Mouse (Mus musculus) testis, adult 2 months (tissue): Measurements from ENCODE around the gene Nudt22.

ENCODE experiments used
- CTCF ChIP-seq: fragments of 200-500 bp; IDR thresholded peaks from 2 replicates; pipeline ENCODE4 v1.5.1; 2012; ENCODE audit warnings: low read depth, mild to moderate bottlenecking, inconsistent platforms, low read length, moderate library complexity; ENCODE audit not compliant: control insufficient read depth, insufficient read depth, insufficient replicate concordance
- POLR2A ChIP-seq: fragments of 200-500 bp; IDR thresholded peaks from 2 replicates; pipeline ENCODE4 v1.6.1; 2012; ENCODE audit warnings: low read depth, mild to moderate bottlenecking, inconsistent platforms, low read length, moderate library complexity; ENCODE audit not compliant: control insufficient read depth

DNA sequence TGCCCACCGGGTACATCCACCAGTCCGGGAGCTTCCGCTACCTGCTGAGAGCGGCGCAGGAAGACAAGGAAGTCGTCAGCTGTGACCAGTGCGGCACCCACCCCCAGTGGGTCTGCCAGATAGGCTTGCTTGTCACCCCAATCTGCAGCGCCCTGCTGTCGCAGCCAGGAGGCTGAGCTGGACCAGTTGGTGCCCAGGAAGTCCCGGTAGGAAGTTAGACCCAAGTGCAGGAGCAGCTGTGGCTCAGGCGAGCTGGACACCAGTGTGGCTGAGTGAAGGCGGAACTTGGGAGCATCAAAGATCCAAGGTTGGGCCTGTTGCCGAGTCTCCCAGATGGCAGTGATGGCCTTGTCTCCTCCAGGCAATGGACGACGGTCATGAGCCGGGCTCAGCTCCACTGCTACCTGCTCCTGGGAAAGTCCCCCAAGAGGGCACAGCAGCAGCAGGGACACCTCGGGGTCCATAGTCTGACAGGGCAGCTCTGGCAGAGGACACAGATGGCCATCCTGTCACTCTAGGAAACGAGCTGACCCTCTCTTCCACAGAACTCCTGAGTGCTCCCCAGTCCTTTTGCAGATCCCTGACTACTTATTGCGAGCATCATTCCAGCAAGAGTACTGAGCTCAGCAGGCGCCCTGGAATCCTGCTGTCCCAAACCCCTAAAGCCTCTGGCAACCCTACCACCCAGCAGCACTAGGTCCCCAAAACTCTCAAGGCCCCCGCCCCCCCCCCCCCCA lies 494 bp downstream of the Nudt22 start:
- TF ChIP-seq CTCF (no peak), POLR2A (no peak)
